Mouse (Mus musculus): ENCODE data around the gene Stc2. TPM values are rescaled to one million over a fixed set of nuclear protein-coding genes. Genes with fewer than 3 reads are reported as not detected.

Stc2 gene
- polyA plus RNA-seq (2012; ENCODE audit: insufficient read depth, insufficient read length, missing spikeins) = not detected in 2 replicates

DNA sequence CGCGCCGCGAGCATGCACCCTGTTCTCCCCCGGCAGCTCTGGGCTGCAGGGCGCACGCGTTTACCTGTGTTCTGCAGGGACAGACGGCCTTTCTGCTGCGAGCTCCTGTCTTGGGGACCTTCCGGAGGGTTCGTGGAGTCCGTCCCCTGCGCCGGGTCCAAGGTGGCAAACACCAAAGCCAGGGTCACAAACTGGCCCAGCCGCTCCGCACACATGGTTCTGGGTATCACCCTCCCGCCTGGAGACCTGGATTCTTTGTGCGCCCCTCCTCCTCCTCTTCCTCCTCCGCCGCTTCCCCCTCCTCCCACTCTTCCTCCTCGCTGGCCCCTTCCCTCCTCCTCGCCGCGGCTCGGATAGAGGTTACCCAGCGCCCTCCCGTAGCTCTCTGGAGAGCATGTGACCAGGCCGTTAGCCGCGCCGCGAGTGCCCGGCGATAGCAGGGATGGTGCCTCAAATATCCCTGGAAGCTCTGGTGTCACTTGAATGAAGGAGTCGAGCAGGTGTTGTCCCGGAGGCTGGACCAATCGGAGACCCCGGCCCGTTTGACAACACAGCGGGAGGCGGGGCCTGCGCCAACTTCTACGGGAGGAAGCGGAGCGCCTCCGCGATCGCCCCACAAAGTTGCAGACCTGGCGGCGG, at the start of gene Stc2:
Gene Stc2, minus strand, starts transcription at position 427 of the 639 bp plus-strand sequence.
- Histone ChIP-seq H3K4me3 (ENCODE audit: insufficient read depth, low read length) (peak within 1 kb of the TSS; percentile 21), H3K27ac (ENCODE audit: insufficient read depth, low read depth, low read length) (no peak within 1 kb of the TSS), H3K4me1 (ENCODE audit: control insufficient read depth, insufficient read depth, low read length) (no peaks in the 10 kb centered on the region)

DNA sequence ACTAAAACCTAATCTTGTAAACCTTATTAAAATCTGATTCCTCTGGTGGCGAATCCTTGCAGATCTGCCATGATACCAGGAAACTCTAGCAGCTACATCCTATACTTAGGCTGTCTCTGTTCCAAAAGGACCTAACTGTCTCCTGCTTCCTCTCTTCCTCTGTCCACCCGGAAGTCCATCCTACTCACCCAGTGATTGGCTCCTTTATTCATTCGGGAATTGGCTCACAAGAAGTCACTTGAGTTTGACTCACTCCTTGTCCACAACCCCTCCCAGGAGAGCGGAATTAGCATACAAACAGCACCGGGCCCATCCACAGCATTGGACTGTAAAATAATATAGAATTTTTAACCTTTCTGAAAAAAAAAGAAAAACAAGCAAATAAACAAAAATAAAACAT, 47.2 kb upstream of the Stc2 start:
- Histone ChIP-seq H3K4me3 (ENCODE audit: insufficient read depth, low read length) (no peak overlapping the region), H3K4me1 (ENCODE audit: control insufficient read depth, insufficient read depth, low read length) (no peaks in the 10 kb centered on the region), H3K27ac (ENCODE audit: insufficient read depth, low read depth, low read length) (no peak overlapping the region)
- TF ChIP-seq POLR2A (IDR thresholded peaks at IDR 0.05; ENCODE audit: borderline replicate concordance, low read depth, low read length) (no peak), CTCF (IDR thresholded peaks at IDR 0.05; ENCODE audit: low read depth, low read length) (no peak)

More for the DNA sequence above, at the start of gene Stc2:
- TF ChIP-seq CTCF (IDR thresholded peaks at IDR 0.05; ENCODE audit: low read depth, low read length) (no peak), POLR2A (IDR thresholded peaks at IDR 0.05; ENCODE audit: borderline replicate concordance, low read depth, low read length) (no peak)

- Histone ChIP-seq H3K4me3 (ENCODE audit: insufficient read depth, low read length) (no peak overlapping the region), H3K27ac (ENCODE audit: insufficient read depth, low read depth, low read length) (no peak overlapping the region), H3K4me1 (ENCODE audit: control insufficient read depth, insufficient read depth, low read length) (no peaks in the 10 kb centered on the region)
- TF ChIP-seq POLR2A (IDR thresholded peaks at IDR 0.05; ENCODE audit: borderline replicate concordance, low read depth, low read length) = no peak
- no peak for TF ChIP-seq CTCF (IDR thresholded peaks at IDR 0.05; ENCODE audit: low read depth, low read length)
Measured at GRCm38 (mm10) chr11:31412376-31412775, 42.5 kb upstream of the Stc2 start.

DNA sequence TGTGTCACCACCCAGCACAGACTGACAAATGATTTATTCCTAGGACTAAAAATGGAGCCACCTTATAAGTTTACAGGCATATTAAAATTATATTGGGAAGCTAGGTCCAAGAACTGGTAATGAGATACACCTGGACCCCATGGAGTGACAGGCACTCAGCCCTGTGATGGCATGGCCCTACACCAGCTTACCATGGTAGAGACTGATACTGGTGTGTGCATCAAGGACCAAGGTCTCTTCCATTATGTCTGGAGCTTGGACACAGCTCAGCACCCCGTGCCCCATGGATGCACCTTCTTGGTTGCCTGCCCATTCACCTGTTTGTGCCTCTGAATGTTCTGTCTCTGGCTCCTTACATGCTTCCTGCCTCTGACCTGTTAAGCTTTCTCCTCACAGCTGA, 36.9 kb upstream of the Stc2 start:
- no peak overlapping the region for H3K27ac ChIP-seq (ENCODE audit: insufficient read depth, low read depth, low read length)
- TF ChIP-seq CTCF (IDR thresholded peaks at IDR 0.05; ENCODE audit: low read depth, low read length) (no peak), POLR2A (IDR thresholded peaks at IDR 0.05; ENCODE audit: borderline replicate concordance, low read depth, low read length) (no peak)
- no peaks in the 10 kb centered on the region for H3K4me1 ChIP-seq (ENCODE audit: control insufficient read depth, insufficient read depth, low read length)
- H3K4me3 ChIP-seq (ENCODE audit: insufficient read depth, low read length) = no peak overlapping the region

DNA sequence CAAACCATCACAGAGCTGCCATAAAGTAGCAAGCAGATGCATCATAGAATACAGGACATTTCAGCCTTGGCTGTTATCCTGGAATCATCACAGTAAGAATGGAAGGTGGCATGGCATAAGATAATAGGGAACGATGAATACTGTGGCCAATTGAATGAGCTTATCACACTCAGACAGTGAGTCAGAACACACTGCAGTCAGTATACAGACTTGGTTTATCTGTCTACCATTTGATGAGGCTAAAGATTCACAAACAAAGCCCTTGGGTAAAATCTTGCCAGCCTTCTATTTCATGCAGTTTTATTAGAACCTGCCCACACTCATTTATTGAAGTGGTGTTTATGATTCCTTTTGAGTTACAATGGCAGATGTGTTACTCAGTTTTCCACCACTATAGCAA, 33.2 kb upstream of the Stc2 start:
- no peak for TF ChIP-seq CTCF (IDR thresholded peaks at IDR 0.05; ENCODE audit: low read depth, low read length)
- no peak for TF ChIP-seq POLR2A (IDR thresholded peaks at IDR 0.05; ENCODE audit: borderline replicate concordance, low read depth, low read length)

DNA sequence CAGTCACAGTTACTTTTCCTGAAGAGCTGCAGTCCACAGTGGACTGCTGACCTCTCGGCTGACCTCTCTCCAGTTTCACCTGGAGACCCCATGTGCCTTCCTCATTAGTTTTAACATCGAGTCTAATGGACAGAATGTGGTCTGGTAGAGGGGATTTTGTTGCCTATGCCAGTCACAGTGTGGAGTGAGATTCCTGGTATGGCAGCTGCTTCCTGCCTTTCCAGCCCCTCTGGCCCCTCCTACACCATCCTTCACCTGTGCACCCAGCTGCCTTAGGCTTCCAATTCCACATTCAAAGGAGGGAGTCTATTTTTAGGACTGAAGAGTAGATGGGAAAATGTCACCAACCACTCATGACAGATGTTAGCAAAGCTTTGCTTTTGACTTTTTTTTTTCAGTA, 28.7 kb upstream of the Stc2 start:
- Histone ChIP-seq H3K4me3 (ENCODE audit: insufficient read depth, low read length) (no peak overlapping the region), H3K27ac (ENCODE audit: insufficient read depth, low read depth, low read length) (no peak overlapping the region), H3K4me1 (ENCODE audit: control insufficient read depth, insufficient read depth, low read length) (no peaks in the 10 kb centered on the region)
- TF ChIP-seq POLR2A (IDR thresholded peaks at IDR 0.05; ENCODE audit: borderline replicate concordance, low read depth, low read length) = no peak
- TF ChIP-seq CTCF (IDR thresholded peaks at IDR 0.05; ENCODE audit: low read depth, low read length) = no peak

More for the DNA sequence above, 33.2 kb upstream of the Stc2 start:
- H3K27ac ChIP-seq (ENCODE audit: insufficient read depth, low read depth, low read length) = no peak overlapping the region
- H3K4me3 ChIP-seq (ENCODE audit: insufficient read depth, low read length) = no peak overlapping the region
- H3K4me1 ChIP-seq (ENCODE audit: control insufficient read depth, insufficient read depth, low read length) = no peaks in the 10 kb centered on the region

GRCm38 (mm10) chr11:31396638-31397417, 27.0 kb upstream of the Stc2 start:
- no peaks in the 10 kb centered on the region for H3K4me1 ChIP-seq (ENCODE audit: control insufficient read depth, insufficient read depth, low read length)
- H3K27ac ChIP-seq (ENCODE audit: insufficient read depth, low read depth, low read length) = no peak overlapping the region
- TF ChIP-seq CTCF (IDR thresholded peaks at IDR 0.05; ENCODE audit: low read depth, low read length) = no peak
- no peak for TF ChIP-seq POLR2A (IDR thresholded peaks at IDR 0.05; ENCODE audit: borderline replicate concordance, low read depth, low read length)
- H3K4me3 ChIP-seq (ENCODE audit: insufficient read depth, low read length) = no peak overlapping the region

DNA sequence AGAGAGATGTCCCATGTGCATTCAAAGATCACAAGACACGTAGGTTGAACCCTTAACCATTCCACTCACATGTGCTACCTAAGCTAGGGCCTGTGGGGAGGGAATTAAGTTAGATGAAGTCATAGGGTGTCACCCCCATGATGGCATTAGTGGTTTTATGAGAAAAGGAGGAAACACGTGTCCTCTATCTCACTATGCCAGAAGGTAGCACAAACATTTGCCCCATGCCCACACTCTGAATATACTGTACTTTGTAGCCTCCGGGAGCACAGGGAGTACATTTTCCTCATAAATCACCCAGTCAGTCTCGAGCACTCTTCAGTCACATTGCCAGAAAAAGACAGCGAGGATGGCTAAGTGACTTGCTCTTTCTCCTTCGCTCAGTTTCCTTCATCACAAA, 24.2 kb upstream of the Stc2 start:
- Histone ChIP-seq H3K4me3 (ENCODE audit: insufficient read depth, low read length) (no peak overlapping the region), H3K4me1 (ENCODE audit: control insufficient read depth, insufficient read depth, low read length) (no peaks in the 10 kb centered on the region), H3K27ac (ENCODE audit: insufficient read depth, low read depth, low read length) (no peak overlapping the region)
- TF ChIP-seq CTCF (IDR thresholded peaks at IDR 0.05; ENCODE audit: low read depth, low read length) = no peak

DNA sequence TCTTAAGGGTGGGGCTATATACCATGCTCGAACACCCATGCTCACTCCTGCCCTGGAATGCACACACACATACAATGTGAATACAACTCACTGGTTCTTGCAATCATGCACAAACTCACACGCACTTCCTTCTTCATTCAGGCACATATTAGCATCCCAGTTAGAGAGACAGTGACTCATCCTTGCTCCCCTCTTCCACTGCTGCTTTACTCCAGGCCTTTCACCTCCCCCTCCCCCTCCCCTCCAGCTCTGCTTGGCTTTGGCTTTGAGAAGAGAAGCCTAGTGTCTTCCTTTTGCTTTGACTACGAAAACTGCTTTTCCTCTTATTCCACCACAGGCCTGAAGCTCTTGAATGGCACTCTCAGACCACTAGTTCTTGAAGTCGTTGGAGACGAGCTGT, 22.5 kb upstream of the Stc2 start:
- no peak overlapping the region for H3K27ac ChIP-seq (ENCODE audit: insufficient read depth, low read depth, low read length)
- TF ChIP-seq POLR2A (IDR thresholded peaks at IDR 0.05; ENCODE audit: borderline replicate concordance, low read depth, low read length) (no peak), CTCF (IDR thresholded peaks at IDR 0.05; ENCODE audit: low read depth, low read length) (no peak)
- H3K4me3 ChIP-seq (ENCODE audit: insufficient read depth, low read length) = no peak overlapping the region
- no peaks in the 10 kb centered on the region for H3K4me1 ChIP-seq (ENCODE audit: control insufficient read depth, insufficient read depth, low read length)

DNA sequence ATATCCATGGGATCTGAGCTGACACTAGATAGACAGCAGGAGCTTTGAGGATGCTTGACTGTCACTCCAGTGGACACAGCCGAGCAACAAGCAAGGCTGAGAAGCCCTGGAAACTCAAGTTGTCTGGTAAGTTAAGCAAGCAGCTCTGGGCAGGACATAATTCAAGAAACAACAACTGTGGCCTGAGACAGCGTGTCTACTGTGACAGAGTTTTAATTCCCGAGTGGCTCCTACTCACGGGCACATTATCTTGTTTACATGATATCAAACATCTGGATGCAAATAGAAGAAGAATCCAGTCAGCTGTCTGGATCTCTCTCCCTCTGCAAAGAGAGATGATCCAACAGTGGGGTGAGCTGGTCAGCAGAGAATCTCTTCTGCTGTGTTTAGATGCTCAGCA, 19.0 kb upstream of the Stc2 start:
- TF ChIP-seq CTCF (IDR thresholded peaks at IDR 0.05; ENCODE audit: low read depth, low read length) = no peak
- no peak for TF ChIP-seq POLR2A (IDR thresholded peaks at IDR 0.05; ENCODE audit: borderline replicate concordance, low read depth, low read length)
- no peak overlapping the region for H3K27ac ChIP-seq (ENCODE audit: insufficient read depth, low read depth, low read length)
- H3K4me3 ChIP-seq (ENCODE audit: insufficient read depth, low read length) = no peak overlapping the region
- no peaks in the 10 kb centered on the region for H3K4me1 ChIP-seq (ENCODE audit: control insufficient read depth, insufficient read depth, low read length)
